Mouse (Mus musculus) midbrain, embryonic 11.5 days (tissue): ENCODE data around the gene Isoc2a. TPM values are rescaled to one million over a fixed set of nuclear protein-coding genes. Genes with fewer than 3 reads are reported as not detected.

ENCODE experiments used
- ATAC-seq: fragments of 200-750 bp; cut with Nextera tagmentation; 2 replicates; pipeline ENCODE4 v1.8.0; 2017; ENCODE audit warnings: moderate TSS enrichment, moderate library complexity; ENCODE audit not compliant: low FRiP score
- DNase-seq: peaks from one replicate; pipeline ENCODE4 v3.0.0; 2015; ENCODE audit warnings: low spot score; ENCODE audit errors: missing footprints
- H3K27ac ChIP-seq: fragments of 300-500 bp; sonication (generic); 2 replicates; pipeline ENCODE4 v1.5.1; 2014; ENCODE audit warnings: low read depth, low read length
- H3K27me3 ChIP-seq: fragments of 300-500 bp; sonication (generic); 2 replicates; pipeline ENCODE4 v1.6.1; 2014; ENCODE audit warnings: mild to moderate bottlenecking, low read length, moderate library complexity, mixed read lengths; ENCODE audit not compliant: control insufficient read depth, insufficient read depth
- H3K36me3 ChIP-seq: fragments of 300-500 bp; sonication (generic); 2 replicates; pipeline ENCODE4 v1.6.1; 2014; ENCODE audit warnings: mild to moderate bottlenecking, low read length, moderate library complexity, mixed read lengths; ENCODE audit not compliant: control insufficient read depth, insufficient read depth
- H3K4me1 ChIP-seq: fragments of 300-500 bp; sonication (generic); 2 replicates; pipeline ENCODE4 v1.6.1; 2014; ENCODE audit warnings: low read length; ENCODE audit not compliant: control insufficient read depth, insufficient read depth
- H3K4me2 ChIP-seq: fragments of 300-500 bp; sonication (generic); 2 replicates; pipeline ENCODE4 v1.6.1; 2014; ENCODE audit warnings: mild to moderate bottlenecking, moderate library complexity
- H3K4me3 ChIP-seq: fragments of 300-500 bp; sonication (generic); 2 replicates; pipeline ENCODE4 v1.5.1; 2014; ENCODE audit warnings: low read depth, low read length
- H3K9ac ChIP-seq: fragments of 300-500 bp; sonication (generic); 2 replicates; pipeline ENCODE4 v1.6.1; 2014; ENCODE audit warnings: low read length
- H3K9me3 ChIP-seq: fragments of 300-500 bp; sonication (generic); 2 replicates; pipeline ENCODE4 v1.6.1; 2016; ENCODE audit warnings: low read length; ENCODE audit not compliant: control insufficient read depth
- WGBS: fragments of 180-500 bp; shearing (Covaris S2); extraction: QIAGEN DNeasy Blood & Tissue Kit; methylation state at CpG from one replicate; pipeline ENCODE4 v1.1.7; 2014; 5-methylcytosine and 5-hydroxymethylcytosine counted together
- polyA plus RNA-seq: library from polyadenylated mRNA; unstranded; fragments of >200 nt; fragmentation: Nextera tagmentation; extraction: Ambion mirVana; gene quantifications from 2 replicates; pipeline ENCODE4 v1.2.1, GENCODE M21; 2014

Isoc2a gene
- polyA plus RNA-seq, 1 experiment from 2014 or later, result 0.78 TPM

GRCm38 (mm10) chr7:4844245-4844916, 32.6 kb upstream of the Isoc2a start, which contains the start of gene Shisa7:
Gene Shisa7 (minus strand): TSS chr7:4844696.
- Histone ChIP-seq H3K27me3 (peaks cover 25% of the 10 kb centered on the region), H3K4me1 (peaks cover 20% of the 10 kb centered on the region), H3K4me3 (peak within 1 kb of the TSS; percentile 45), H3K9ac (peak within 1 kb of the TSS; percentile 56), H3K36me3 (no peaks in the 10 kb centered on the region), H3K27ac (no peak within 1 kb of the TSS), H3K4me2 (peak within 1 kb of the TSS; percentile 94), H3K9me3 (no peaks in the 10 kb centered on the region)
- DNase-seq, result peak; percentile 91
- WGBS, result under 1% methylated on average over 41 of the region's 41 CpGs
- ATAC-seq, result peak; percentile 70

- H3K4me3 ChIP-seq, result peak overlapping the region; percentile 45
- H3K27ac ChIP-seq, result no peak overlapping the region
- H3K4me1 ChIP-seq, result peaks cover 20% of the 10 kb centered on the region
- H3K36me3 ChIP-seq, result no peaks in the 10 kb centered on the region
- H3K27me3 ChIP-seq, result peaks cover 25% of the 10 kb centered on the region
- H3K4me2 ChIP-seq, result peak overlapping the region; percentile 94
- H3K9me3 ChIP-seq, result no peaks in the 10 kb centered on the region
- WGBS, result 1% methylated on average over 13 of the region's 13 CpGs
- DNase-seq, result peak; percentile 96
- peak overlapping the region; percentile 56 for H3K9ac ChIP-seq
- peak; percentile 83 for ATAC-seq
These were observed 32.0 kb upstream of the Isoc2a start for GRCm38 (mm10) chr7:4844917-4845309.

DNA sequence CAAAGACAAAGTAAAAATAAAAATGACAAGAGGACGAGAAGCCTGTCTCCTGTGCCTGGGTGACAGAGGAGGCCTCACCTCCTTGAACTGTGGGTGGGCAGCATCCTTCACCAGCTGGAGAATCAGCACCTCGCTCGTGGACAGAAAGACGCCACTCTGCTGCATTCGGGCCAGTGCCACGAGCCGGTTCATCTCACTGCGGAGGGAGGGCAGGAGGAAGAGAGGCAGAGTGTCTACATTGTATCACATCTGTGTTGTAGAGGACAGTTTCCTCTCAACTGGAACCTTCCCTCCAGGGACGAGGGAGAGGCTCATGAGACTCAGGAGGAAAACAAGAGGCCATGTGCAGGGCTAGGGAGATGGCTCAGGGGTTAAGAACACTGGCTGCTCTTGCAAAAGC, 27.6 kb upstream of the Isoc2a start:
- ATAC-seq (no peak), DNase-seq (no peak)
- Histone ChIP-seq H3K9me3 (no peaks in the 10 kb centered on the region), H3K27me3 (peaks cover 3% of the 10 kb centered on the region; the same call in 1 of the 2 replicates), H3K27ac (no peak overlapping the region), H3K4me1 (peaks cover 3% of the 10 kb centered on the region), H3K9ac (no peak overlapping the region), H3K4me2 (no peak overlapping the region), H3K36me3 (no peaks in the 10 kb centered on the region), H3K4me3 (no peak overlapping the region)
- WGBS, result 57% methylated on average over 9 of the region's 9 CpGs

GRCm38 (mm10) chr7:4850621-4851314, 26.2 kb upstream of the Isoc2a start:
- Histone ChIP-seq H3K27me3 (no peaks in the 10 kb centered on the region), H3K4me1 (no peaks in the 10 kb centered on the region), H3K9me3 (no peaks in the 10 kb centered on the region), H3K27ac (no peak overlapping the region), H3K36me3 (no peaks in the 10 kb centered on the region), H3K4me3 (no peak overlapping the region), H3K4me2 (no peak overlapping the region), H3K9ac (no peak overlapping the region)
- ATAC-seq, result no peak
- 78% methylated on average over 11 of the region's 11 CpGs for WGBS
- no peak for DNase-seq

- Histone ChIP-seq H3K9ac (no peak overlapping the region), H3K4me2 (no peak overlapping the region), H3K9me3 (no peaks in the 10 kb centered on the region), H3K27ac (no peak overlapping the region), H3K4me1 (no peaks in the 10 kb centered on the region), H3K36me3 (no peaks in the 10 kb centered on the region), H3K27me3 (no peaks in the 10 kb centered on the region), H3K4me3 (no peak overlapping the region)
- ATAC-seq (no peak), DNase-seq (no peak)
- 66% methylated on average over 8 of the region's 8 CpGs for WGBS
These were observed 25.7 kb upstream of the Isoc2a start for GRCm38 (mm10) chr7:4851315-4851688.

DNA sequence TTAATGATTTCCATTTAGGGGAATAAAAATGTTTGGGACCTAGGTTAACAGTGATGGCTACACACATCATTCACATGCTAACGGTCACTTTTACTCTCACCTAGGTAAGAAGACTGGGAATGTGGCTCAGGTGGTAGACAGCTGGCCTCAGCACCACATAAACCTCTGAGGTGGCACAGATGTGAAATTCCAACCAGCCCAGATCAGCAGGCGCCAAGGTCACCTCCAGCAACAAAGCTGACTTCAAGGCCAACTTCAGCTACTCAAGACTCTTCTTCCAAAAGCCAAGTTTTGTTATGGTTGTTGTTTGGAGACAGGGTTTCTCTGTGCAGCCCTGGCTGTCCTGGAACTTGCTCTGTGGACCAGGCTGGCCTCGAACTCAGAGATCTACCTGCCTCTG, 23.3 kb upstream of the Isoc2a start:
- Histone ChIP-seq H3K4me1 (no peaks in the 10 kb centered on the region), H3K9ac (no peak overlapping the region), H3K9me3 (no peaks in the 10 kb centered on the region), H3K4me2 (no peak overlapping the region), H3K27ac (no peak overlapping the region), H3K27me3 (no peaks in the 10 kb centered on the region), H3K36me3 (no peaks in the 10 kb centered on the region), H3K4me3 (no peak overlapping the region)
- DNase-seq (no peak), ATAC-seq (no peak)
- 83% methylated on average over 3 of the region's 3 CpGs for WGBS

DNA sequence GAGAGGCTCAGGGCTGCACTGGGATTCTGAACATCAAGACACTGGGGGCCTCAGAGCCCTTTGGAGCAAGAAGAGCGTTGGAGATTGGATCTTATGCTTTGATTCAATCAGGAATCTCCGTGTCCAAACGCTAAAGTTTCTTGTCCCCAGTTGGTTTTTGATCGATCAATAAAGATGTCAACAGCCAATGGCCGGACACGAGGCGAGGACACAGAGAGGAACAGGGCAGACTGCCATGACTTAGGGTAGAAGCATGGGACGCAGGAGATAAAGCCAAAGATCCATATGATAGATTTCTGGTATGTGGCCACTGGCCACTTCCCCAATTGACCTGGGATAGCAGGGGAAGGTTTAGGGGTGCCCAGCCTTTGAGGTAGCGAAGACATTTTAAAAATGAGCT, 20.4 kb upstream of the Isoc2a start:
- no peak overlapping the region for H3K4me3 ChIP-seq
- no peaks in the 10 kb centered on the region for H3K4me1 ChIP-seq
- DNase-seq, result no peak
- WGBS, result 86% methylated on average over 9 of the region's 9 CpGs
- ATAC-seq, result no peak
- H3K9ac ChIP-seq, result no peak overlapping the region
- no peaks in the 10 kb centered on the region for H3K27me3 ChIP-seq
- H3K9me3 ChIP-seq, result no peaks in the 10 kb centered on the region
- no peaks in the 10 kb centered on the region for H3K36me3 ChIP-seq
- H3K27ac ChIP-seq, result no peak overlapping the region
- no peak overlapping the region for H3K4me2 ChIP-seq

DNA sequence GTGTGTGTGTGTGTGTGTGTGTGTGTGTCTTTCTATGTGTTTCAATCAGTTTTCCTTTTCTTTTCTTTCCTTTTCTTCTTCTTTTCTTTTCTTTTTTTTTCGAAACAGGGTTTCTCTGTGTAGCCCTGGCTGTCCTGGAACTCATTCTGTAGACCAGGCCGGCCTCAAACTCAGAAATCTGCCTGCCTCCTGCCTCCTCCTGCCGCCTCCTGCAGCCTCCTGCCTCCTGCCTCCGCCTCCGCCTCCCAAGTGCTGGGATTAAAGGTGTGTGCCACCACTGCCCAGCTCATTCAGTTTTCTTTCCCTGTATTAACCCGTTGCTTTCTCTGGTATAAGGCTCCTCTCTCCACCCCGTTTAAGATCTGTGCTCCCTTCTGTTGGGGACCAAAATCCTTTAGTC, 19.6 kb upstream of the Isoc2a start:
- DNase-seq (no peak), ATAC-seq (no peak)
- H3K27me3 ChIP-seq, result no peaks in the 10 kb centered on the region
- H3K4me2 ChIP-seq, result no peak overlapping the region
- no peaks in the 10 kb centered on the region for H3K36me3 ChIP-seq
- no peak overlapping the region for H3K9ac ChIP-seq
- H3K27ac ChIP-seq, result no peak overlapping the region
- no peaks in the 10 kb centered on the region for H3K9me3 ChIP-seq
- H3K4me3 ChIP-seq, result no peak overlapping the region
- no peaks in the 10 kb centered on the region for H3K4me1 ChIP-seq
- 60% methylated on average over 7 of the region's 7 CpGs for WGBS

DNA sequence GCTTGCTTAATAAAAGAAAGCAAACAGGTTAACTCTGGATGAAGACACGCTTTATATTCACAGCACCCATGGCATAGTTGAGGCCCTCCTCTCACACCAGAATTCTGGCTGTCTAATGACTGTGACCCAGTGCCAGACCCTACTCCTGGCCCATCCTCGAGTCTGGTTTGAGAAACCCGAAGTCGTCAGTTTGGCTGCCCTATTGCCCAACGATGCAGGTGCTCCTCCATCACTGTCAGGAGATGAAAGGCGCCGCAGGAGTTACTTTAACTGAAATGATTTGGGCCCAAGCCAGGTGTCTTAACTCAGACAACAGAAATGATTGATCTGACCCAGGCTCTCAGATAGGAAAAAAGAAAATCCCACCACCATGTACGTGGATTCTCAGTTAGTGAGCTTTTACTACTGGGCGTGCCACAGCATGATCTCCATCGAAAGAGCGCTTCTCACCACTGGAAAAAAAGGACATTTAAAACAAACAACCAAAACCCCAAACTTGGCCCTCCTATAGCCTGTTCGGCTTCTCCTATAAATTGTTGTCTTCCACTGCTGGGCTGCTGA, 17.5 kb upstream of the Isoc2a start:
- DNase-seq (no peak), ATAC-seq (no peak)
- Histone ChIP-seq H3K4me3 (no peak overlapping the region), H3K27me3 (no peaks in the 10 kb centered on the region), H3K27ac (no peak overlapping the region), H3K4me1 (no peaks in the 10 kb centered on the region), H3K4me2 (no peak overlapping the region), H3K9ac (no peak overlapping the region), H3K9me3 (no peaks in the 10 kb centered on the region), H3K36me3 (no peaks in the 10 kb centered on the region)
- 84% methylated on average over 12 of the region's 12 CpGs for WGBS
